Mouse (Mus musculus): ENCODE measurements at regions not wholly inside any gene's neighbourhood (a gene's known extent, or its start where the extent isn't known, plus 50 kb on each side); places are given as distances from the start of the nearest gene placed in this dataset.

- DNase-seq (ENCODE audit: low spot score), result no peak
These were observed 207.1 kb upstream of the Plpp4 start for GRCm38 (mm10) chr7:129049726-129050125.

- DNase-seq (ENCODE audit: low spot score), result no peak
These were observed 206.2 kb upstream of the Plpp4 start for GRCm38 (mm10) chr7:129050675-129051074.

- no peak for DNase-seq (ENCODE audit: low spot score)
These were observed 189.9 kb upstream of the Plpp4 start for GRCm38 (mm10) chr7:129066891-129067290.

GRCm38 (mm10) chr7:129068137-129068536, 188.7 kb upstream of the Plpp4 start:
- DNase-seq (ENCODE audit: low spot score), result no peak

GRCm38 (mm10) chr7:129079786-129080185, 177.0 kb upstream of the Plpp4 start:
- no peak for DNase-seq (ENCODE audit: low spot score)

GRCm38 (mm10) chr7:129091441-129091840, 165.4 kb upstream of the Plpp4 start:
- DNase-seq (ENCODE audit: low spot score), result no peak

GRCm38 (mm10) chr7:129096374-129097069, 160.3 kb upstream of the Plpp4 start:
- DNase-seq (ENCODE audit: low spot score), result no peak

- no peak for DNase-seq (ENCODE audit: low spot score)
These were observed 154.4 kb upstream of the Plpp4 start for GRCm38 (mm10) chr7:129102437-129102836.

GRCm38 (mm10) chr7:129134176-129134575, 122.7 kb upstream of the Plpp4 start:
- DNase-seq (ENCODE audit: low spot score), result no peak

GRCm38 (mm10) chr7:129134661-129135215, 122.1 kb upstream of the Plpp4 start:
- DNase-seq (ENCODE audit: low spot score), result no peak

GRCm38 (mm10) chr7:129137303-129137990, 119.4 kb upstream of the Plpp4 start:
- DNase-seq (ENCODE audit: low spot score), result no peak

- no peak for DNase-seq (ENCODE audit: low spot score)
These were observed 114.8 kb upstream of the Plpp4 start for GRCm38 (mm10) chr7:129141942-129142598.

- no peak for DNase-seq (ENCODE audit: low spot score)
These were observed 114.3 kb upstream of the Plpp4 start for GRCm38 (mm10) chr7:129142599-129142949.

- no peak for DNase-seq (ENCODE audit: low spot score)
These were observed 101.3 kb upstream of the Plpp4 start for GRCm38 (mm10) chr7:129155577-129155976.

- no peak for DNase-seq (ENCODE audit: low spot score)
These were observed 86.9 kb upstream of the Plpp4 start for GRCm38 (mm10) chr7:129169971-129170370.

GRCm38 (mm10) chr7:129190933-129191332, 65.9 kb upstream of the Plpp4 start:
- DNase-seq (ENCODE audit: low spot score), result no peak

GRCm38 (mm10) chr7:129207029-129207428, 49.8 kb upstream of the Plpp4 start:
- DNase-seq (ENCODE audit: low spot score), result no peak
